Mouse (Mus musculus): ENCODE measurements at regions not wholly inside any gene's neighbourhood (a gene's known extent, or its start where the extent isn't known, plus 50 kb on each side); places are given as distances from the start of the nearest gene placed in this dataset.

GRCm38 (mm10) chr11:24829578-24830401 lies 751.9 kb downstream of the Bcl11a start:
- Histone ChIP-seq H3K36me3 (ENCODE audit: control insufficient read depth, insufficient read depth, low read length) (no peaks in the 10 kb centered on the region), H3K9ac (ENCODE audit: low read depth, low read length) (no peak overlapping the region), H3K79me2 (ENCODE audit: control insufficient read depth, insufficient read depth, low read length) (no peaks in the 10 kb centered on the region), H3K4me1 (ENCODE audit: control insufficient read depth, insufficient read depth, low read length) (no peaks in the 10 kb centered on the region), H3K27ac (replicated peaks; ENCODE audit: insufficient read depth, low read depth, low read length) (no peak overlapping the region), H3K27me3 (ENCODE audit: control insufficient read depth, insufficient read depth, low read length) (no peaks in the 10 kb centered on the region; the same call in 1 of the 2 replicates), H3K4me3 (ENCODE audit: insufficient read depth, low read depth, low read length) (no peak overlapping the region)
- WGBS: 82% methylated on average over 13 of the region's 13 CpGs
- TF ChIP-seq POLR2A (IDR thresholded peaks at IDR 0.05; ENCODE audit: extremely low read depth, insufficient read depth, low read length) (no peak), CTCF (IDR thresholded peaks at IDR 0.05; ENCODE audit: low read depth, low read length) (no peak)
- no peak for DNase-seq (ENCODE audit: extremely low read depth, low read depth, low spot score)

GRCm38 (mm10) chr11:24830484-24830883 lies 752.6 kb downstream of the Bcl11a start:
- H3K9ac ChIP-seq (ENCODE audit: low read depth, low read length): no peak overlapping the region
- 70% methylated on average over 2 of the region's 2 CpGs for WGBS
- no peaks in the 10 kb centered on the region for H3K36me3 ChIP-seq (ENCODE audit: control insufficient read depth, insufficient read depth, low read length)
- H3K27ac ChIP-seq (replicated peaks; ENCODE audit: insufficient read depth, low read depth, low read length): no peak overlapping the region
- H3K27me3 ChIP-seq (ENCODE audit: control insufficient read depth, insufficient read depth, low read length): no peaks in the 10 kb centered on the region; the same call in 1 of the 2 replicates
- no peaks in the 10 kb centered on the region for H3K79me2 ChIP-seq (ENCODE audit: control insufficient read depth, insufficient read depth, low read length)
- no peak overlapping the region for H3K4me3 ChIP-seq (ENCODE audit: insufficient read depth, low read depth, low read length)
- TF ChIP-seq CTCF (IDR thresholded peaks at IDR 0.05; ENCODE audit: low read depth, low read length) (no peak), POLR2A (IDR thresholded peaks at IDR 0.05; ENCODE audit: extremely low read depth, insufficient read depth, low read length) (no peak)
- DNase-seq (ENCODE audit: extremely low read depth, low read depth, low spot score): no peak
- H3K4me1 ChIP-seq (ENCODE audit: control insufficient read depth, insufficient read depth, low read length): no peaks in the 10 kb centered on the region

GRCm38 (mm10) chr11:24843839-24844738 lies 766.2 kb downstream of the Bcl11a start:
- Histone ChIP-seq H3K27ac (replicated peaks; ENCODE audit: insufficient read depth, low read depth, low read length) (no peak overlapping the region), H3K4me1 (ENCODE audit: control insufficient read depth, insufficient read depth, low read length) (no peaks in the 10 kb centered on the region), H3K9ac (ENCODE audit: low read depth, low read length) (no peak overlapping the region), H3K36me3 (ENCODE audit: control insufficient read depth, insufficient read depth, low read length) (no peaks in the 10 kb centered on the region), H3K27me3 (ENCODE audit: control insufficient read depth, insufficient read depth, low read length) (no peaks in the 10 kb centered on the region), H3K4me3 (ENCODE audit: insufficient read depth, low read depth, low read length) (no peak overlapping the region), H3K79me2 (ENCODE audit: control insufficient read depth, insufficient read depth, low read length) (no peaks in the 10 kb centered on the region)
- no peak for DNase-seq (ENCODE audit: extremely low read depth, low read depth, low spot score)
- 59% methylated on average over 2 of the region's 2 CpGs for WGBS
- TF ChIP-seq CTCF (IDR thresholded peaks at IDR 0.05; ENCODE audit: low read depth, low read length) (no peak), POLR2A (IDR thresholded peaks at IDR 0.05; ENCODE audit: extremely low read depth, insufficient read depth, low read length) (no peak)

- Histone ChIP-seq H3K27ac (replicated peaks; ENCODE audit: insufficient read depth, low read depth, low read length) (no peak overlapping the region), H3K36me3 (ENCODE audit: control insufficient read depth, insufficient read depth, low read length) (no peaks in the 10 kb centered on the region), H3K79me2 (ENCODE audit: control insufficient read depth, insufficient read depth, low read length) (no peaks in the 10 kb centered on the region), H3K4me1 (ENCODE audit: control insufficient read depth, insufficient read depth, low read length) (no peaks in the 10 kb centered on the region), H3K27me3 (ENCODE audit: control insufficient read depth, insufficient read depth, low read length) (no peaks in the 10 kb centered on the region), H3K9ac (ENCODE audit: low read depth, low read length) (no peak overlapping the region), H3K4me3 (ENCODE audit: insufficient read depth, low read depth, low read length) (no peak overlapping the region)
- TF ChIP-seq POLR2A (IDR thresholded peaks at IDR 0.05; ENCODE audit: extremely low read depth, insufficient read depth, low read length) (no peak), CTCF (IDR thresholded peaks at IDR 0.05; ENCODE audit: low read depth, low read length) (no peak)
- DNase-seq (ENCODE audit: extremely low read depth, low read depth, low spot score): no peak
- WGBS: 70% methylated on average over 6 of the region's 6 CpGs
These were observed 779.1 kb downstream of the Bcl11a start for GRCm38 (mm10) chr11:24856991-24857390.

GRCm38 (mm10) chr11:24864637-24865036 lies 786.8 kb downstream of the Bcl11a start:
- TF ChIP-seq CTCF (IDR thresholded peaks at IDR 0.05; ENCODE audit: low read depth, low read length) (no peak), POLR2A (IDR thresholded peaks at IDR 0.05; ENCODE audit: extremely low read depth, insufficient read depth, low read length) (no peak)

More at GRCm38 (mm10) chr11:24864637-24865036, 786.8 kb downstream of the Bcl11a start:
- H3K79me2 ChIP-seq (ENCODE audit: control insufficient read depth, insufficient read depth, low read length): no peaks in the 10 kb centered on the region
- H3K4me3 ChIP-seq (ENCODE audit: insufficient read depth, low read depth, low read length): no peak overlapping the region
- no peaks in the 10 kb centered on the region; the same call in 1 of the 2 replicates for H3K27me3 ChIP-seq (ENCODE audit: control insufficient read depth, insufficient read depth, low read length)
- H3K36me3 ChIP-seq (ENCODE audit: control insufficient read depth, insufficient read depth, low read length): no peaks in the 10 kb centered on the region
- H3K9ac ChIP-seq (ENCODE audit: low read depth, low read length): no peak overlapping the region
- H3K4me1 ChIP-seq (ENCODE audit: control insufficient read depth, insufficient read depth, low read length): no peaks in the 10 kb centered on the region
- 81% methylated on average over 11 of the region's 11 CpGs for WGBS
- DNase-seq (ENCODE audit: extremely low read depth, low read depth, low spot score): no peak
- no peak overlapping the region for H3K27ac ChIP-seq (replicated peaks; ENCODE audit: insufficient read depth, low read depth, low read length)
